Comparison of ENCODE assay signal across 19 mouse cellular contexts in genomic region chr5:33105660-33106059, GRCm38 (mm10). TPM values are rescaled to one million over a fixed set of nuclear protein-coding genes. Genes with fewer than 3 reads are reported as not detected.
DNase-seq lines count a peak whose midpoint lies in the region; ATAC-seq and TF ChIP-seq lines count a peak whose summit lies in the region.
"Had no signal": no experiment of that assay in that cellular context is flagged by ENCODE, and none has a peak within 500 bp of the region (broad histone marks: within the 10 kb centered on the region; RNA-seq: fewer than 3 reads in every experiment).

No protein-coding gene starts in this region.

- ATAC-seq in intestine, embryonic 16.5 days: no peak
- ATAC-seq: forebrain, embryonic 15.5 days had no signal

- no peaks in the 10 kb centered on the region for H3K9me3 ChIP-seq in intestine, embryonic 16.5 days (ENCODE audit: control insufficient read depth, low read length)
- H3K9me3 ChIP-seq: embryonic facial prominence, embryonic 10.5 days; forebrain, embryonic 10.5 days; forebrain, embryonic 15.5 days; heart, embryonic 15.5 days had no signal

- H3K9ac ChIP-seq in intestine, embryonic 16.5 days (ENCODE audit: low read depth, low read length): peak overlapping the region; percentile 43
- H3K9ac ChIP-seq: forebrain, embryonic 15.5 days; heart, embryonic 15.5 days; hindbrain, embryonic 14.5 days had no signal

- H3K4me1 ChIP-seq in lung, adult 2 months (ENCODE audit: control insufficient read depth, insufficient read depth, low read length): no peaks in the 10 kb centered on the region
- H3K4me1 ChIP-seq in intestine, embryonic 16.5 days (ENCODE audit: control insufficient read depth, insufficient read depth, low read length): peaks cover 2% of the 10 kb centered on the region; the same call in 1 of the 2 replicates
- no peaks in the 10 kb centered on the region; the same call in 1 of the 2 replicates for H3K4me1 ChIP-seq in cerebellum, adult 2 months (ENCODE audit: control insufficient read depth, insufficient read depth, low read length)
- H3K4me1 ChIP-seq: forebrain, embryonic 15.5 days; heart, embryonic 15.5 days had no signal

- TF ChIP-seq CTCF in lung, adult 2 months (IDR thresholded peaks at IDR 0.05; ENCODE audit: insufficient read depth, low read length): no peak
- TF ChIP-seq CTCF in cerebellum, adult 2 months (IDR thresholded peaks at IDR 0.05; ENCODE audit: borderline replicate concordance, insufficient read depth, low read depth, low read length): no peak

- whole genome bisulfite sequencing in lung, adult 2 months: 63% methylated on average over 6 of the region's 6 CpGs
- WGBS in intestine, embryonic 16.5 days: 61% methylated on average over 6 of the region's 6 CpGs
- WGBS in cerebellum, adult 2 months: 84% methylated on average over 6 of the region's 6 CpGs

- no peaks in the 10 kb centered on the region for H3K36me3 ChIP-seq in intestine, embryonic 16.5 days (ENCODE audit: control insufficient read depth, insufficient read depth, low read length)
- H3K36me3 ChIP-seq: embryonic facial prominence, embryonic 10.5 days; forebrain, embryonic 10.5 days; forebrain, embryonic 15.5 days; heart, embryonic 15.5 days had no signal

- H3K4me2 ChIP-seq in intestine, embryonic 16.5 days (ENCODE audit: low read depth, low read length): peak overlapping the region; percentile 56
- H3K4me2 ChIP-seq: forebrain, embryonic 15.5 days; heart, embryonic 11.5 days; heart, embryonic 15.5 days; hindbrain, embryonic 14.5 days had no signal

- H3K4me3 ChIP-seq in lung, adult 2 months (replicated peaks; ENCODE audit: extremely low read depth, low read depth, low read length): no peak overlapping the region
- H3K4me3 ChIP-seq in intestine, embryonic 16.5 days (ENCODE audit: low read length): peak overlapping the region; percentile 53
- H3K4me3 ChIP-seq in cerebellum, adult 2 months (replicated peaks; ENCODE audit: insufficient read depth, low read depth, low read length): no peak overlapping the region
- H3K4me3 ChIP-seq: embryonic facial prominence, embryonic 10.5 days; forebrain, embryonic 10.5 days; forebrain, embryonic 15.5 days; heart, adult 2 months; heart, embryonic 15.5 days had no signal

- TF ChIP-seq POLR2A in lung, adult 2 months (IDR thresholded peaks at IDR 0.05; ENCODE audit: borderline replicate concordance, extremely low read depth, low read depth, low read length): no peak
- no peak for TF ChIP-seq POLR2A in cerebellum, adult 2 months (IDR thresholded peaks at IDR 0.05; ENCODE audit: borderline replicate concordance, insufficient read depth, low read length)

- H3K27me3 ChIP-seq in intestine, embryonic 16.5 days (replicated peaks; ENCODE audit: control insufficient read depth, insufficient read depth, low read length): peaks cover 15% of the 10 kb centered on the region; the same call in 1 of the 2 replicates
- H3K27me3 ChIP-seq in cerebellum, adult 2 months (ENCODE audit: control insufficient read depth, insufficient read depth, low read length): no peaks in the 10 kb centered on the region; the same call in 1 of the 2 replicates

- H3K27ac ChIP-seq in intestine, embryonic 16.5 days (ENCODE audit: low read length): peak overlapping the region; percentile 43
- H3K27ac ChIP-seq in cerebellum, adult 2 months (ENCODE audit: insufficient read depth, low read length): no peak overlapping the region
- H3K27ac ChIP-seq: embryonic facial prominence, embryonic 10.5 days; forebrain, embryonic 10.5 days; forebrain, embryonic 15.5 days; heart, adult 2 months; heart, embryonic 15.5 days; hindbrain, embryonic 14.5 days had no signal

- DNase-seq in lung, postnatal 25 days (ENCODE audit: low spot score): peak; percentile 18
- no peak for DNase-seq in lung, adult 2 months
- DNase-seq in gonadal fat pad, adult 2 months (ENCODE audit: low read depth): peak; percentile 78
- no peak for DNase-seq in ovary, adult 18-20 months (ENCODE audit: low spot score)
- DNase-seq in cerebellum, adult 2 months: no peak
- DNase-seq: adrenal gland, adult 2 months; adrenal gland, postnatal 25 days; cerebellum, adult 18-20 months; cerebellum, postnatal 10 days; gastrocnemius, postnatal 10 days; heart, adult 2 months; heart, postnatal 14 days had no signal

RNA-seq across cellular contexts. Expression of gene Slc5a1, which starts 1.6 kb away (rescaled TPM):
- polyA plus RNA-seq in lung, adult 2 months (2012; rRNA removed): 1.8 and 2.5 TPM in 2 replicates
- polyA plus RNA-seq in gonadal fat pad, adult 2 months (2012; rRNA removed): 0.04 and 0.11 TPM in 2 replicates
- 93.5 and 131 TPM in 2 replicates for polyA plus RNA-seq in intestine, embryonic 16.5 days (2015; fragmentation: Nextera tagmentation; extraction: Ambion mirVana)
- 4.5 and 5.0 TPM in 2 replicates for polyA plus RNA-seq in cerebellum, adult 2 months (2012; rRNA removed)
- polyA plus RNA-seq: adrenal gland, adult 2 months; forebrain, embryonic 10.5 days; forebrain, embryonic 15.5 days; heart, embryonic 11.5 days; heart, embryonic 15.5 days had no signal

Comparison
In these comparisons a context has a peak if more than half of its experiments do, and no peak if none do; other contexts are left out.
1. DNase-seq: peak in lung, postnatal 25 days (single experiment) and gonadal fat pad, adult 2 months (single experiment); none in lung, adult 2 months (single experiment), ovary, adult 18-20 months (single experiment) and cerebellum, adult 2 months (0 of 2).
2. RNA of gene Slc5a1, which starts 1.6 kb away (polyA plus RNA-seq): 93.5 to 131 TPM in intestine, embryonic 16.5 days; 4.5 to 5.0 TPM in cerebellum, adult 2 months, 1.8 to 2.5 TPM in lung, adult 2 months and 0.04 to 0.11 TPM in gonadal fat pad, adult 2 months; every median in the first group is over 10 times any median in the second.